Mouse (Mus musculus) CH12.LX (cell line): ENCODE measurements at regions not wholly inside any gene's neighbourhood (a gene's known extent, or its start where the extent isn't known, plus 50 kb on each side); places are given as distances from the start of the nearest gene placed in this dataset.

Experiments
- CTCF ChIP-seq, 2 experiments: IDR thresholded peaks in 1 of 2; conservative IDR thresholded peaks in 1 of 2; 2 replicates each; pipeline ENCODE4 v1.5.1; 2011 to 2012; ENCODE audit warnings: low read depth in 2 of 2, low read length in 2 of 2, improper control_type of control experiment in 1 of 2, inconsistent platforms in 1 of 2, mild to moderate bottlenecking in 1 of 2, moderate library complexity in 1 of 2
- E2F4 ChIP-seq: IDR thresholded peaks from 2 replicates; pipeline ENCODE4 v1.6.1; 2011; ENCODE audit warnings: low read depth, low read length, improper control_type of control experiment; ENCODE audit not compliant: insufficient replicate concordance
- JUND ChIP-seq: conservative IDR thresholded peaks from 2 replicates; pipeline ENCODE4 v1.6.1; 2011; ENCODE audit warnings: low read depth, low read length, improper control_type of control experiment
- MXI1 ChIP-seq: IDR thresholded peaks from 2 replicates; pipeline ENCODE4 v1.6.1; 2011; ENCODE audit warnings: mild to moderate bottlenecking, low read depth, low read length, improper control_type of control experiment
- SMC3 ChIP-seq: IDR thresholded peaks from 2 replicates; pipeline ENCODE4 v1.6.1; 2011; ENCODE audit warnings: low read depth, low read length, improper control_type of control experiment
- USF1 ChIP-seq: IDR thresholded peaks from 2 replicates; pipeline ENCODE4 v1.6.1; 2014; ENCODE audit warnings: low read depth, mild to moderate bottlenecking, inconsistent platforms, low read length, improper control_type of control experiment
- ZKSCAN1 ChIP-seq: IDR thresholded peaks from 2 replicates; pipeline ENCODE4 v1.6.1; 2012; ENCODE audit warnings: low read depth, inconsistent platforms, low read length, improper control_type of control experiment, borderline replicate concordance
- ZNF384 ChIP-seq: IDR thresholded peaks from 2 replicates; pipeline ENCODE4 v1.6.1; 2012; ENCODE audit warnings: low read depth, low read length, improper control_type of control experiment, inconsistent platforms

GRCm38 (mm10) chr9:85470264-85470821, 143.2 kb upstream of the Tent5a start:
- TF ChIP-seq CTCF (conservative IDR thresholded peaks at IDR 0.05 in 1 of 2, IDR thresholded peaks at IDR 0.05 in 1 of 2; ENCODE audit: low read depth in 2 of 2, low read length in 2 of 2) (no peak), ZNF384 (peak; percentile 80), USF1 (no peak), ZKSCAN1 (no peak), SMC3 (no peak), JUND (no peak), E2F4 (no peak), MXI1 (no peak)
